In genomic region chr13:45721621-45722020, GRCm38 (mm10) we compare ENCODE assay signal across 10 mouse cellular contexts.
DNase-seq lines count a peak whose midpoint lies in the region; ATAC-seq and TF ChIP-seq lines count a peak whose summit lies in the region.
"Had no signal": no experiment of that assay in that cellular context is flagged by ENCODE, and none has a peak within 500 bp of the region (broad histone marks: within the 10 kb centered on the region; RNA-seq: fewer than 3 reads in every experiment).

No protein-coding gene starts in this region.

- H3K27ac ChIP-seq in kidney, embryonic 15.5 days = peak overlapping the region; percentile 47
- no peak overlapping the region for H3K27ac ChIP-seq in intestine, postnatal 0 days (ENCODE audit: low read depth, low read length)
- H3K27ac ChIP-seq: midbrain, embryonic 12.5 days had no signal

- peak; percentile 43 to 60 for DNase-seq in frontal cortex, postnatal 36 days (ENCODE audit: low spot score in 2 of 2)
- DNase-seq in frontal cortex, postnatal 14 days (ENCODE audit: low spot score in 2 of 2) = no peak
- DNase-seq in adipocyte (ENCODE audit: low spot score) = peak; percentile 44
- peak; percentile 16 to 41 for DNase-seq in cerebellum, postnatal 36 days

- H3K4me2 ChIP-seq in kidney, embryonic 15.5 days = no peak overlapping the region
- no peak overlapping the region for H3K4me2 ChIP-seq in intestine, postnatal 0 days (replicated peaks; ENCODE audit: low read depth)
- H3K4me2 ChIP-seq: midbrain, embryonic 12.5 days had no signal

- no peak for ATAC-seq in kidney, embryonic 15.5 days (replicated peaks; ENCODE audit: low FRiP score)
- no peak for ATAC-seq in intestine, postnatal 0 days
- ATAC-seq in megakaryocyte, adult 5-6 weeks (ENCODE audit: poor library complexity, severe bottlenecking) = no peak
- ATAC-seq in granulocyte monocyte progenitor cell, adult 5-6 weeks (replicated peaks; ENCODE audit: poor library complexity, severe bottlenecking) = no peak

- H3K9me3 ChIP-seq in kidney, embryonic 15.5 days (replicated peaks) = no peaks in the 10 kb centered on the region
- H3K9me3 ChIP-seq in intestine, postnatal 0 days (ENCODE audit: control insufficient read depth) = no peaks in the 10 kb centered on the region
- H3K9me3 ChIP-seq: midbrain, embryonic 12.5 days had no signal

- H3K4me3 ChIP-seq in kidney, embryonic 15.5 days (replicated peaks) = no peak overlapping the region
- H3K4me3 ChIP-seq in intestine, postnatal 0 days (ENCODE audit: low read depth, low read length) = no peak overlapping the region
- H3K4me3 ChIP-seq: midbrain, embryonic 12.5 days had no signal

- no peak for TF ChIP-seq CTCF in intestine, postnatal 0 days (IDR thresholded peaks at IDR 0.05; ENCODE audit: low read depth)

- WGBS in kidney, embryonic 15.5 days = 56% methylated on average over 8 of the region's 8 CpGs
- 66% methylated on average over 8 of the region's 8 CpGs for WGBS in intestine, postnatal 0 days

- H3K4me1 ChIP-seq in kidney, embryonic 15.5 days = peaks cover 12% of the 10 kb centered on the region
- no peaks in the 10 kb centered on the region for H3K4me1 ChIP-seq in intestine, postnatal 0 days (replicated peaks; ENCODE audit: control insufficient read depth, insufficient read depth, low read length)

- H3K27me3 ChIP-seq in kidney, embryonic 15.5 days = no peaks in the 10 kb centered on the region
- H3K27me3 ChIP-seq in intestine, postnatal 0 days (replicated peaks; ENCODE audit: control insufficient read depth, insufficient read depth, low read length) = no peaks in the 10 kb centered on the region
- H3K27me3 ChIP-seq: CH12.LX; midbrain, embryonic 12.5 days had no signal

- no peak overlapping the region for H3K9ac ChIP-seq in kidney, embryonic 15.5 days
- H3K9ac ChIP-seq in intestine, postnatal 0 days (ENCODE audit: low read depth, low read length) = no peak overlapping the region
- H3K9ac ChIP-seq: midbrain, embryonic 12.5 days had no signal

- no peaks in the 10 kb centered on the region for H3K36me3 ChIP-seq in kidney, embryonic 15.5 days
- H3K36me3 ChIP-seq in intestine, postnatal 0 days (ENCODE audit: control insufficient read depth, insufficient read depth) = no peaks in the 10 kb centered on the region; the same call in 1 of the 2 replicates
- H3K36me3 ChIP-seq: midbrain, embryonic 12.5 days had no signal

Comparison
In these comparisons a context has a peak if more than half of its experiments do, and no peak if none do; other contexts are left out.
1. DNase-seq: peak in frontal cortex, postnatal 36 days (2 of 2), adipocyte (single experiment) and cerebellum, postnatal 36 days (2 of 2); none in frontal cortex, postnatal 14 days (0 of 2).